Mouse (Mus musculus) gastrocnemius, adult 2 months (tissue): ENCODE measurements around the gene Adgrg5. TPM values are rescaled to one million over a fixed set of nuclear protein-coding genes. Genes with fewer than 3 reads are reported as not detected.

Source experiments
- DNase-seq: peaks from one replicate; pipeline ENCODE4 v3.0.0; 2022
- H3K27ac ChIP-seq: fragments of 200-600 bp; 2 replicates; pipeline ENCODE4 v1.8.1; 2022; ENCODE audit warnings: mild to moderate bottlenecking
- H3K4me3 ChIP-seq: fragments of 200-600 bp; 2 replicates; pipeline ENCODE4 v1.8.1; 2022; ENCODE audit warnings: mild to moderate bottlenecking, moderate library complexity
- CTCF ChIP-seq: fragments of 200-600 bp; IDR thresholded peaks from 2 replicates; pipeline ENCODE4 v1.8.1; 2022; ENCODE audit warnings: antibody characterized with exemption, mild to moderate bottlenecking, moderate library complexity
- intact Hi-C: fragments of 180-260 bp; cut with DNase I; formaldehyde crosslinking; loops from one replicate; pipeline ENCODE4 v1.15.1; 2025
- total RNA-seq, 2 experiments: library from RNA; stranded (reverse); gene quantifications; 2 replicates each; pipeline ENCODE4 v1.2.3; 2021

Gene Adgrg5
- total RNA-seq, 2 experiments from 2014 or later, result 0.28 TPM; not detected in 1

DNA sequence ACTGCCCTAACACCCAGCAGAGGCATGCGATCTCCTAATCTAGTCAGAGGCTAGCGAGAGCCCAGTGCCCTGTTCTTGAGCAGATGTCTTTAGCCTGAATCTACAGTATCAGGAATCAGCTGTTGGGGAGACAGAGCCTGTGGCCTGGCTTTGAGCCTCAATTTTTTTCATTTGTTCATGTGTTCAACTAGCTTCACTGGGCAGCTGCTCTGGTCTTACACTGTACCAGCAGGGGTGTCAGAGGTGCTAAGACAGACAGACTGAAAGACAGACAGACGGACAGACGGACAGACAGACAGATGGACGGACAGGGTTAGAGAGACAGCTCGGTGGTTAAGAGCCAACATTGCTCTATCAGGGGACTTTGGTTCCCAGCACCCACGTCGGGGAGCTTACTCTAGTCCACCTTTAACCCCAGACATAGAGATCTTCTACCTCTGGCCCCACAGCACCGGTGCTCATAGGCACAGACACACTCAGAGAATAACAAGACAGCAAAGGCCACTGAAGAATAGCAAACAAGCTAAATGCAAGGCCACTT, 68.0 kb downstream of the Adgrg5 start:
- H3K27ac ChIP-seq, result peak overlapping the region; percentile 92

DNA sequence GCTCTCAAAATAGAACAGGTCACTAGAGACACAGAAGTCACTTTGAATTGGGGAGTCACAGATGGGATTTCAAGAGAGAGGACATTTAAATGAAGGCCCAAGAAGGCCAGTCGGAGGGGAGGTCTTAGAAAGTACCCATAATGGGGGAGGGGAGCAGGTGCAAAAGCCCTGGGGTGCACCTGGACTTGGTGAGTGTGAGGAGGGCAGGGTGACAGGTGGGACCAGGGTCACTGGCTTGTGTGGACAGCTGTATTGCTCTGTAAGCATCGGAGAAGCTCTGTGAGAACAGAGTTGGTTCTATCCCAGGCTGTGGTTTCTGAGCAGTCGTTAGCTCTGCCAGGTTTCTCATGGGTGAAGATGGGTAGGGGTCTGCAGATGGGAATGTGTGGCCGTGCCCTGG, 68.5 kb downstream of the Adgrg5 start:
- Histone ChIP-seq H3K27ac (peak overlapping the region; percentile 92), H3K4me3 (peak overlapping the region; percentile 42)
- DNase-seq, result no peak
- TF ChIP-seq CTCF, result no peak
- intact Hi-C loops, result no loop called here

More for the DNA sequence above, 68.0 kb downstream of the Adgrg5 start:
- DNase-seq, result no peak
- intact Hi-C loops, result no loop called here
- TF ChIP-seq CTCF, result no peak
- peak overlapping the region; percentile 33 for H3K4me3 ChIP-seq

DNA sequence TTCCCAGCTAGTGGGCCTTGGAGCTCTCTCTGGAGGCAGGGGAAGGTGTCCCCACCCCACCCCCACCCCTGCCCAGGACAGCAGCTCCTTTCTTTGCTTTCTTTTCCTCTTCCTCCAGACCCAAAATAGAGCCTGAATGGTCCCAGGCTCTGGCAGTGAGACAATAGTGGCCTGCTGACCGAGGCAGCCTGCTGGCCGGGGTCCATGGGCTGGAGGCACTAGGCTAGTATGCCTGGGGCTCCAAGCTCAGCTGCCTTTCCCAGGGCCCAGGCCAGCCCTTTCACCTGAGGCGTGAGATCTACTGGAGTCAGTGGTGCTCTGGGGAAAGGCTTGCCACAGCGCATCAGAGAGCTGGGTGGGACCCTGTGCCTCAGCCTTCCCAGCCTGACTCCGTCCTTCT, 69.0 kb downstream of the Adgrg5 start:
- Histone ChIP-seq H3K27ac (peak overlapping the region; percentile 92), H3K4me3 (peak overlapping the region; percentile 62)
- TF ChIP-seq CTCF, result no peak
- intact Hi-C loops, result no loop called here
- DNase-seq, result peak; percentile 73

Other genes with a start within 250 kb of the Adgrg5 start
- gene Pllp, start 227.4 kb upstream of the Adgrg5 start, total RNA-seq, result 1 to 10 TPM in 1 of 2 experiments, under 1 TPM in 1; 0.86 to 1.0 TPM
- gene Ccl22, start 178.1 kb upstream of the Adgrg5 start, total RNA-seq, result not detected
- gene Cx3cl1, start 151.7 kb upstream of the Adgrg5 start, total RNA-seq, result 1 to 10 TPM in 1 of 2 experiments, under 1 TPM in 1; 0.36 to 1.0 TPM
- gene Ccl17, start 113.2 kb upstream of the Adgrg5 start, total RNA-seq, result not detected
- 100 to 1,000 TPM; 359 to 480 TPM for gene Coq9, start 85.4 kb upstream of the Adgrg5 start, total RNA-seq
- gene Ciapin1, start 85.3 kb upstream of the Adgrg5 start, total RNA-seq, result 10 to 100 TPM; 29.7 to 44.5 TPM
- gene Polr2c, start 66.2 kb upstream of the Adgrg5 start, total RNA-seq, result 10 to 100 TPM; 47.3 to 49.8 TPM
- gene Dok4, start 47.4 kb upstream of the Adgrg5 start, total RNA-seq, result 1 to 10 TPM; 2.7 to 6.1 TPM
- gene Ccdc102a, start 5.6 kb upstream of the Adgrg5 start, total RNA-seq, result 1 to 10 TPM; 3.0 to 3.8 TPM
- 10 to 100 TPM; 20.7 to 27.4 TPM for gene Adgrg1, start 51.1 kb downstream of the Adgrg5 start, total RNA-seq
- under 1 TPM; 0.28 to 0.43 TPM for gene Adgrg3, start 94.0 kb downstream of the Adgrg5 start, total RNA-seq
- not detected for gene Drc7, start 131.4 kb downstream of the Adgrg5 start, total RNA-seq
- gene Katnb1, start 157.5 kb downstream of the Adgrg5 start, total RNA-seq, result 1 to 10 TPM; 6.4 to 7.6 TPM